Mouse (Mus musculus) CD8-positive naive resting alpha-beta T cell, adult 2 months (primary cell): ENCODE data around the gene Ccdc13.
A peak's percentile ranks its signal among the peaks of the same experiment; 100 is the strongest.

Source experiments
- DNase-seq, 2 experiments: peaks; one replicate each; pipeline ENCODE4 v3.0.0; 2022; ENCODE audit warnings: low read depth in 2 of 2, low spot score in 2 of 2

Ccdc13 gene

GRCm38 (mm10) chr9:121761091-121761665 lies 78.1 kb downstream of the Ccdc13 start:
- no peak for DNase-seq

- no peak for DNase-seq
Observed at GRCm38 (mm10) chr9:121760271-121761090, 78.8 kb downstream of the Ccdc13 start.

GRCm38 (mm10) chr9:121759091-121760081 lies 79.9 kb downstream of the Ccdc13 start, which contains the start of gene Zfp651:
Zfp651 (plus strand) TSS chr9:121759330.
- no peak for DNase-seq

- no peak for DNase-seq
Observed at GRCm38 (mm10) chr9:121757835-121758814, 81.1 kb downstream of the Ccdc13 start.

GRCm38 (mm10) chr9:121757432-121757831 lies 81.8 kb downstream of the Ccdc13 start:
- peak in 1 of 2 experiments; percentile 26 for DNase-seq

DNA sequence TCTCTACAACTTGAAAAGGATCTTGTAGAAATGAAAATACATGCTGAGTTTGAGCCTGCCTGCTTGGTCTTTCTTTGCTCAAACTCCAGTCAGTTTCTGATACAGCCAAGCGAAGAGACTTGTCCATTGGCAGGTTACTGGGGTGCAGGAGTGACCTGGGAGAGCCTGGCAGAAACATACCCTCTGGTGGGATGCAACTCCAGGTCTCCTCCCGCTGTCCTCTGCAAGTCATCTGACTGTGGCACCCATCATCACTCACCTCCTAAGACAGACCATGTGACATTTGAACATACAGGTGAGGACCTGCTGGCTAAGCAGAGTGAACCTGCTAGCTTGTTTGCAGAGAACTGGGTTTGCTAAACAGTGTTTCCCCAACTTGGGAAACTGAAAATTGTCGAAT lies 82.5 kb downstream of the Ccdc13 start:
- DNase-seq: no peak

DNA sequence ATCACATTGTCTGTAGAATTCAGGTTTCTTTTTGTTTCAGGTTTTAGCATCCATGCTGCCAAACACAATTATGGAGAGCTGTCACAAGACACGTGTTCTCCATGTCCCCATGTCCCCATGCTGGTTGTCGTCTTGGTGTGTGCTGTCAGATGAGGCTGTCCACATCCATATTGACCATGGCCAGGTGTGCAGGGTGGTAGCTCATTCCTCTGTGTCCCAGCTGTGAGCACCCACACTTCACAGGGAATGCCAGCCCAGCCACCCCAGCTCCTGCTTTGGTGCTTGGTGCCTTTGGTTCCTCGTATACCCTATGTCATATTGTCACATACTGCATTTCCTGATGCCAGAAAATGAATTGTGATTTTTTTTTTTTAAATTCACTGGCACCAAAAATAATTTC lies 84.6 kb downstream of the Ccdc13 start:
- no peak for DNase-seq

- no peak for DNase-seq
Observed at GRCm38 (mm10) chr9:121752774-121753173, 86.5 kb downstream of the Ccdc13 start.
